Mouse (Mus musculus) small intestine, adult 2 months (tissue): ENCODE results near the gene Lamp2.

Source experiments
- CTCF ChIP-seq: fragments of 200-500 bp; IDR thresholded peaks from 2 replicates; pipeline ENCODE4 v1.5.1; 2012; ENCODE audit warnings: low read depth, mild to moderate bottlenecking, control low read depth, inconsistent platforms, low read length, moderate library complexity, mixed read lengths; ENCODE audit not compliant: insufficient replicate concordance, insufficient read length; ENCODE audit errors: extremely low read depth
- POLR2A ChIP-seq: fragments of 200-500 bp; IDR thresholded peaks from 2 replicates; pipeline ENCODE4 v1.6.1; 2012; ENCODE audit warnings: low read depth, mild to moderate bottlenecking, control low read depth, inconsistent platforms, low read length, moderate library complexity

GRCm38 (mm10) chrX:38402004-38402403, 54.2 kb downstream of the Lamp2 start:
- TF ChIP-seq POLR2A, result no peak
- no peak for TF ChIP-seq CTCF
